Comparison of ENCODE assay signal across 20 mouse cellular contexts in genomic region chrX:159072647-159073046, GRCm38 (mm10).
DNase-seq lines count a peak whose midpoint lies in the region; ATAC-seq and TF ChIP-seq lines count a peak whose summit lies in the region.
"Had no signal": no experiment of that assay in that cellular context is flagged by ENCODE, and none has a peak within 500 bp of the region (broad histone marks: within the 10 kb centered on the region; RNA-seq: fewer than 3 reads in every experiment).

No protein-coding gene starts in this region.

- peak overlapping the region; percentile 49; the same call in 1 of the 2 replicates for H3K27ac ChIP-seq in heart, embryonic 15.5 days
- H3K27ac ChIP-seq in midbrain, postnatal 0 days (ENCODE audit: low read depth, low read length): no peak overlapping the region
- H3K27ac ChIP-seq in midbrain, embryonic 10.5 days (replicated peaks): no peak overlapping the region
- H3K27ac ChIP-seq: embryonic facial prominence, embryonic 12.5 days; forebrain, embryonic 12.5 days; heart, embryonic 10.5 days; hindbrain, postnatal 0 days had no signal

- no peak for TF ChIP-seq CTCF in midbrain, postnatal 0 days (IDR thresholded peaks at IDR 0.05)

- WGBS in heart, embryonic 15.5 days: 50% methylated on average over 3 of the region's 3 CpGs
- WGBS in midbrain, postnatal 0 days: 55% methylated on average over 3 of the region's 3 CpGs
- whole genome bisulfite sequencing in midbrain, embryonic 10.5 days: 78% methylated on average over 3 of the region's 3 CpGs

- no peaks in the 10 kb centered on the region for H3K9me3 ChIP-seq in heart, embryonic 15.5 days (replicated peaks)
- no peaks in the 10 kb centered on the region for H3K9me3 ChIP-seq in midbrain, postnatal 0 days (ENCODE audit: low read length)
- no peaks in the 10 kb centered on the region for H3K9me3 ChIP-seq in midbrain, embryonic 10.5 days (replicated peaks)
- H3K9me3 ChIP-seq: embryonic facial prominence, embryonic 12.5 days; forebrain, embryonic 12.5 days; G1E; heart, embryonic 10.5 days had no signal

- ATAC-seq in heart, embryonic 15.5 days (replicated peaks; ENCODE audit: insufficient number of reproducible peaks, insufficient read depth, low FRiP score, low read depth): no peak
- ATAC-seq in midbrain, postnatal 0 days (ENCODE audit: low FRiP score): no peak
- ATAC-seq: CD4-positive, CD25-positive, alpha-beta regulatory T cell, adult 4 months; hindbrain, postnatal 0 days had no signal

- H3K36me3 ChIP-seq in heart, embryonic 15.5 days: no peaks in the 10 kb centered on the region
- no peaks in the 10 kb centered on the region for H3K36me3 ChIP-seq in midbrain, postnatal 0 days (ENCODE audit: insufficient read depth, low read length)
- no peaks in the 10 kb centered on the region for H3K36me3 ChIP-seq in midbrain, embryonic 10.5 days
- H3K36me3 ChIP-seq: embryonic facial prominence, embryonic 12.5 days; forebrain, embryonic 12.5 days; G1E; heart, embryonic 10.5 days had no signal

- no peaks in the 10 kb centered on the region for H3K27me3 ChIP-seq in heart, embryonic 15.5 days
- no peaks in the 10 kb centered on the region for H3K27me3 ChIP-seq in midbrain, postnatal 0 days (ENCODE audit: insufficient read depth, low read length)
- H3K27me3 ChIP-seq in midbrain, embryonic 10.5 days (ENCODE audit: low read depth, poor library complexity, severe bottlenecking): peaks cover 90% of the 10 kb centered on the region

- no peak overlapping the region for H3K4me3 ChIP-seq in heart, embryonic 15.5 days
- no peak overlapping the region for H3K4me3 ChIP-seq in midbrain, postnatal 0 days (ENCODE audit: low read depth, low read length)
- no peak overlapping the region for H3K4me3 ChIP-seq in midbrain, embryonic 10.5 days
- H3K4me3 ChIP-seq: embryonic facial prominence, embryonic 12.5 days; forebrain, embryonic 12.5 days; heart, embryonic 10.5 days had no signal

- H3K4me2 ChIP-seq in heart, embryonic 15.5 days: no peak overlapping the region
- no peak overlapping the region for H3K4me2 ChIP-seq in midbrain, postnatal 0 days (ENCODE audit: low read depth, low read length, poor library complexity, severe bottlenecking)
- H3K4me2 ChIP-seq: embryonic facial prominence, embryonic 12.5 days; forebrain, embryonic 12.5 days had no signal

- peak; percentile 23 for DNase-seq in cerebellum, adult 9-10 months
- DNase-seq in cerebellum, postnatal 4 days (ENCODE audit: low spot score in 2 of 2): no peak
- no peak for DNase-seq in heart, postnatal 4 days
- DNase-seq in midbrain, postnatal 0 days (ENCODE audit: low spot score): peak; percentile 9
- DNase-seq in midbrain, embryonic 10.5 days (ENCODE audit: low spot score): no peak
- DNase-seq in adrenal gland, postnatal 25 days: no peak
- DNase-seq: adrenal gland, adult 8-10 months; B cell, adult 2 months; cerebellum, postnatal 14 days; gastrocnemius, postnatal 36 days; heart, adult 11 months; kidney, adult 11 months; kidney, adult 9 months had no signal

- no peak overlapping the region for H3K9ac ChIP-seq in heart, embryonic 15.5 days
- no peak overlapping the region for H3K9ac ChIP-seq in midbrain, postnatal 0 days (replicated peaks; ENCODE audit: low read length, poor library complexity, severe bottlenecking)
- H3K9ac ChIP-seq: embryonic facial prominence, embryonic 12.5 days; forebrain, embryonic 12.5 days had no signal

- no peaks in the 10 kb centered on the region for H3K4me1 ChIP-seq in heart, embryonic 15.5 days (replicated peaks)
- H3K4me1 ChIP-seq in midbrain, postnatal 0 days (ENCODE audit: insufficient read depth, low read length): no peaks in the 10 kb centered on the region
- H3K4me1 ChIP-seq in midbrain, embryonic 10.5 days: no peaks in the 10 kb centered on the region
- H3K4me1 ChIP-seq: embryonic facial prominence, embryonic 12.5 days; forebrain, embryonic 12.5 days; heart, embryonic 10.5 days had no signal

Comparison
In these comparisons a context has a peak if more than half of its experiments do, and no peak if none do; other contexts are left out.
1. DNase-seq: peak in cerebellum, adult 9-10 months (single experiment) and midbrain, postnatal 0 days (single experiment); none in cerebellum, postnatal 4 days (0 of 2), heart, postnatal 4 days (single experiment), midbrain, embryonic 10.5 days (single experiment) and adrenal gland, postnatal 25 days (single experiment).